Mouse (Mus musculus) liver, embryonic 14.5 days (tissue): ENCODE measurements around the gene Xpo4. TPM values are rescaled to one million over a fixed set of nuclear protein-coding genes. Genes with fewer than 3 reads are reported as not detected.

Experiments
- ATAC-seq: fragments of 200-750 bp; cut with Nextera tagmentation; 2 replicates; pipeline ENCODE4 v1.8.0; 2017; ENCODE audit warnings: moderate number of reproducible peaks, mild to moderate bottlenecking, moderate library complexity; ENCODE audit not compliant: insufficient read depth
- DNase-seq, 3 experiments: peaks; one replicate each; pipeline ENCODE4 v3.0.0-alpha.2; 2012 to 2013; ENCODE audit warnings: low read depth in 3 of 3, low spot score in 3 of 3
- H3K27ac ChIP-seq: fragments of 300-500 bp; sonication (generic); 2 replicates; pipeline ENCODE4 v1.5.1; 2014; ENCODE audit warnings: moderate library complexity, mild to moderate bottlenecking, control low read depth, inconsistent platforms
- H3K27me3 ChIP-seq: fragments of 300-500 bp; sonication (generic); 2 replicates; pipeline ENCODE4 v1.6.1; 2014; ENCODE audit warnings: mild to moderate bottlenecking, low read length, moderate library complexity; ENCODE audit not compliant: control insufficient read depth, insufficient read depth
- H3K36me3 ChIP-seq: fragments of 300-500 bp; sonication (generic); replicated peaks from 2 replicates; pipeline ENCODE4 v1.6.1; 2014; ENCODE audit warnings: low read depth; ENCODE audit not compliant: control insufficient read depth, insufficient read depth
- H3K4me1 ChIP-seq, 2 experiments: fragments of 200-500 bp in 1 of 2; fragments of 300-500 bp in 1 of 2; sonication (generic) in 1 of 2; replicated peaks; 2 replicates each; pipeline ENCODE4 v1.6.1; 2012 to 2014; ENCODE audit warnings: antibody characterized with exemption in 1 of 2, inconsistent platforms in 1 of 2, low read length in 1 of 2; ENCODE audit not compliant: control insufficient read depth in 2 of 2, insufficient read depth in 2 of 2
- H3K4me2 ChIP-seq: fragments of 300-500 bp; sonication (generic); 2 replicates; pipeline ENCODE4 v1.6.1; 2014; ENCODE audit warnings: low read depth, mild to moderate bottlenecking, control low read depth, moderate library complexity
- H3K4me3 ChIP-seq, 2 experiments: fragments of 200-500 bp in 1 of 2; fragments of 300-500 bp in 1 of 2; sonication (generic) in 1 of 2; 2 replicates each; pipeline ENCODE4 v1.5.1; 2012 to 2014; ENCODE audit warnings: low read depth in 2 of 2, low read length in 2 of 2, mild to moderate bottlenecking in 2 of 2, control low read depth in 1 of 2, inconsistent platforms in 1 of 2, moderate library complexity in 1 of 2; ENCODE audit not compliant: insufficient read depth in 1 of 2
- H3K9ac ChIP-seq: fragments of 300-500 bp; sonication (generic); replicated peaks from 2 replicates; pipeline ENCODE4 v1.6.1; 2014; ENCODE audit warnings: mild to moderate bottlenecking, control low read depth, moderate library complexity
- H3K9me3 ChIP-seq: fragments of 300-500 bp; sonication (generic); 2 replicates; pipeline ENCODE4 v1.6.1; 2016; ENCODE audit warnings: low read length, mixed read lengths; ENCODE audit not compliant: control insufficient read depth
- CTCF ChIP-seq: IDR thresholded peaks from 2 replicates; pipeline ENCODE4 v1.5.1; 2016; ENCODE audit warnings: antibody characterized with exemption, low read depth, control low read depth
- EP300 ChIP-seq: IDR thresholded peaks from 2 replicates; pipeline ENCODE4 v1.6.1; 2016; ENCODE audit warnings: antibody characterized with exemption, low read depth
- WGBS: fragments of 180-500 bp; shearing (Covaris S2); extraction: QIAGEN DNeasy Blood & Tissue Kit; methylation state at CpG from one replicate; pipeline ENCODE4 v1.1.7; 2014; ENCODE audit not compliant: insufficient replicate concordance; 5-methylcytosine and 5-hydroxymethylcytosine counted together
- polyA plus RNA-seq, 2 experiments: library from polyadenylated mRNA; depleted of rRNA in 1 of 2; stranded (reverse) in 1 of 2; unstranded in 1 of 2; fragments of >200 nt; fragmentation: Nextera tagmentation in 1 of 2; extraction: Ambion mirVana in 1 of 2; gene quantifications; 2 replicates each; pipeline versions ENCODE4 v1.2.1 to v1.2.3; 2012 to 2014

The Xpo4 gene
- polyA plus RNA-seq, 2 experiments = 6.8 to 14.5 TPM

GRCm38 (mm10) chr14:57555471-57556070 is 109.7 kb downstream of the Xpo4 start:
- no peaks in the 10 kb centered on the region for H3K36me3 ChIP-seq
- 73% methylated on average over 7 of the region's 7 CpGs for WGBS

GRCm38 (mm10) chr14:57554434-57554833 is 110.8 kb downstream of the Xpo4 start:
- 85% methylated on average over 5 of the region's 5 CpGs for WGBS
- Histone ChIP-seq H3K4me2 (no peak overlapping the region), H3K9me3 (no peaks in the 10 kb centered on the region), H3K9ac (no peak overlapping the region), H3K27me3 (no peaks in the 10 kb centered on the region), H3K36me3 (no peaks in the 10 kb centered on the region), H3K27ac (no peak overlapping the region), H3K4me1 (no peaks in the 10 kb centered on the region), H3K4me3 (no peak overlapping the region)
- ATAC-seq (no peak), DNase-seq (no peak)
- TF ChIP-seq EP300 = no peak
- TF ChIP-seq CTCF = no peak

More at GRCm38 (mm10) chr14:57555471-57556070, 109.7 kb downstream of the Xpo4 start:
- no peak for DNase-seq
- H3K4me1 ChIP-seq = no peaks in the 10 kb centered on the region
- no peak for TF ChIP-seq EP300
- TF ChIP-seq CTCF = no peak
- no peak overlapping the region for H3K4me3 ChIP-seq
- H3K27ac ChIP-seq = no peak overlapping the region
- H3K4me2 ChIP-seq = no peak overlapping the region
- no peak for ATAC-seq
- H3K9me3 ChIP-seq = no peaks in the 10 kb centered on the region
- no peaks in the 10 kb centered on the region for H3K27me3 ChIP-seq
- H3K9ac ChIP-seq = no peak overlapping the region

GRCm38 (mm10) chr14:57552945-57553344 is 112.3 kb downstream of the Xpo4 start:
- Histone ChIP-seq H3K27ac (no peak overlapping the region), H3K9ac (no peak overlapping the region), H3K9me3 (no peaks in the 10 kb centered on the region), H3K4me3 (no peak overlapping the region), H3K36me3 (no peaks in the 10 kb centered on the region), H3K27me3 (no peaks in the 10 kb centered on the region), H3K4me1 (no peaks in the 10 kb centered on the region), H3K4me2 (no peak overlapping the region)
- DNase-seq (no peak), ATAC-seq (no peak)
- no peak for TF ChIP-seq CTCF
- no peak for TF ChIP-seq EP300

- no peak overlapping the region for H3K4me3 ChIP-seq
- H3K4me2 ChIP-seq = no peak overlapping the region
- DNase-seq (no peak), ATAC-seq (no peak)
- no peak overlapping the region for H3K27ac ChIP-seq
- no peaks in the 10 kb centered on the region for H3K27me3 ChIP-seq
- H3K4me1 ChIP-seq = peaks cover 0 to 5% of the 10 kb centered on the region in 2 experiments; a peak in 2 of 4 replicates
- no peak for TF ChIP-seq EP300
- no peak for TF ChIP-seq CTCF
- no peaks in the 10 kb centered on the region for H3K36me3 ChIP-seq
- H3K9me3 ChIP-seq = no peaks in the 10 kb centered on the region
- H3K9ac ChIP-seq = no peak overlapping the region
- WGBS = 68% methylated on average over 5 of the region's 5 CpGs
Measured at GRCm38 (mm10) chr14:57547062-57547461, 118.2 kb downstream of the Xpo4 start.

- no peak for DNase-seq
- Histone ChIP-seq H3K9me3 (no peaks in the 10 kb centered on the region), H3K4me3 (no peak overlapping the region), H3K27ac (no peak overlapping the region), H3K36me3 (no peaks in the 10 kb centered on the region), H3K4me1 (peaks cover 0 to 5% of the 10 kb centered on the region in 2 experiments; a peak in 2 of 4 replicates), H3K9ac (no peak overlapping the region), H3K27me3 (no peaks in the 10 kb centered on the region), H3K4me2 (no peak overlapping the region)
- WGBS = 20% methylated on average over 13 of the region's 13 CpGs
- TF ChIP-seq EP300 = no peak
- no peak for TF ChIP-seq CTCF
- ATAC-seq = no peak
Measured at GRCm38 (mm10) chr14:57546557-57547021, 118.6 kb downstream of the Xpo4 start.
